Mouse (Mus musculus) liver, postnatal 0 days (tissue): Measurements from ENCODE around the gene Adnp.

ENCODE experiments used
- CTCF ChIP-seq: sonication (generic); IDR thresholded peaks from 2 replicates; pipeline ENCODE4 v1.5.1; 2016; ENCODE audit warnings: antibody characterized with exemption, low read depth
- EP300 ChIP-seq: IDR thresholded peaks from 2 replicates; pipeline ENCODE4 v1.6.1; 2016; ENCODE audit warnings: antibody characterized with exemption, low read depth, mild to moderate bottlenecking

- TF ChIP-seq CTCF (no peak), EP300 (no peak)
Measured at GRCm38 (mm10) chr2:168169800-168170113, 37.2 kb downstream of the Adnp start.
